Mouse (Mus musculus): ENCODE results near the gene Ccsap. TPM values are rescaled to one million over a fixed set of nuclear protein-coding genes. Genes with fewer than 3 reads are reported as not detected.
A peak's percentile ranks its signal among the peaks of the same experiment; 100 is the strongest.

Ccsap gene
- polyA plus RNA-seq, 1 experiment from 2014 or later = 7.1 TPM

DNA sequence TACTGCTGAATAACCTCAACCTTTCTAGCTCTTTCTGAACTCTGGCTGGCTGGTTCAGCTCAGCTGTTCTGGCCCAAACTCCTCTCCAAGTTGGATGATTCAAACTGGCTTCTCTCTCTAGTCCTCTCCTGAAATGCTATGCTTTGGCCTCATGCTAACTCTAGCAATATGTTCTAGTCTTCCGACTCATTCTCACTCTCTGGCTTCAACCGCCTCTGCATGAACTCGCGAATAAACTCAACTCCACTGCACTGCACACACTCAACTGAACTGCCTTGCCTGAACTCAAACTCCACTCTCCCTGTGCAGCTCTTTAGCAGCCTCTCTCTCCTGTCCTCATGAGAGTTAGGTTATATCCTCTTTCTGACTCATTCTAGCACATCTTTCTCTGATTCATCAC lies 27.2 kb upstream of the Ccsap start:
- no peak for DNase-seq (ENCODE audit: low spot score)
- peaks cover 7% of the 10 kb centered on the region; the same call in 1 of the 2 replicates for H3K4me1 ChIP-seq (replicated peaks; ENCODE audit: control insufficient read depth, insufficient read depth, low read length)
- H3K36me3 ChIP-seq (ENCODE audit: control insufficient read depth, insufficient read depth, low read length) = no peaks in the 10 kb centered on the region
- no peaks in the 10 kb centered on the region for H3K9me3 ChIP-seq (ENCODE audit: control insufficient read depth, low read length)
- H3K27ac ChIP-seq (ENCODE audit: low read depth, low read length) = no peak overlapping the region
- H3K9ac ChIP-seq (ENCODE audit: low read depth, low read length) = no peak overlapping the region
- no peak overlapping the region for H3K4me3 ChIP-seq (ENCODE audit: low read depth, low read length)
- peaks cover 21% of the 10 kb centered on the region for H3K27me3 ChIP-seq (ENCODE audit: control insufficient read depth, insufficient read depth, low read length)
- ATAC-seq (ENCODE audit: low FRiP score) = no peak
- WGBS = 89% methylated on average over 4 of the region's 4 CpGs
- no peak overlapping the region for H3K4me2 ChIP-seq (replicated peaks; ENCODE audit: low read depth, low read length)

DNA sequence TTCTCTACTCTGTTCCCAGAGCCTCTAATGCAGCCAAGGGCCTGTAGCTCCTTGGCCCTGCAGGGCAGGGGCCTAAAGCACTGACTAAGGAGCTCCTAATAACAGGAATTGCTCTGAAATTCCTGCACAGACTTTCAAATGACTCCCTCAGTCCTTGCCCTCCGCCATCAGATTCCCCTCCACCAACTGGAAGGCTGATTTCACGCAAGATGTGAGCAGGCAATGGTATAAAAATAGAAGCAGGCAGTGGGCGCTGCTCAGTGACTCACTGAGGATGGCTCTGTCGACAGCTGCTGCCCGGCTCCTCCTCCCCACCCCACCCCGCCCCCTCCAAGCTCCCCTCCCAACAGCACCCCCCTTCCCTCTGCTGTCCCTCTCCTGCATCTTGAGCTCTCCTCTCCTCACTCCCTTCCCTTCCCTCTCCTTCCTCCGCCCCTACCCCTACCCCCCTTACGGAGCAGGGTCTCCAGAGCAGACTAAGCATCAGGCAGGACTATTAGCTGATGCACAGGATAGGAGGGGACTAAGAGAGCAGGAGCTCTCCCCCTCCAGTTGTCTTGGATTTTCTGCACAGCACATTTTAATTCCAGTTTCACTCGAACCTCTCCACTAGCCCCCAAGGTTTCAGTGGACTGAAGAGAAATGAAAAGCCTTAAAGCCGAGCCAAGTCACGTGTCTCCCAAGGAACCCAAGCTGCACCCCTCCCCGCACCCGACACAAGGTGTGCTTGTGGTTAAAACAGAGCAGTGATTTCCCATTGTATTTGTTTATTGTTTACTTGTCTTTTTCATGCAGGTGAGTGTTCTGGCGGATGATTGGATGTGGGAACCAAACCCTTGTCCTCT lies 24.9 kb upstream of the Ccsap start:
- DNase-seq (ENCODE audit: low spot score) = peak; percentile 30
- no peak overlapping the region for H3K9ac ChIP-seq (ENCODE audit: low read depth, low read length)
- H3K9me3 ChIP-seq (ENCODE audit: control insufficient read depth, low read length) = no peaks in the 10 kb centered on the region
- H3K4me1 ChIP-seq (replicated peaks; ENCODE audit: control insufficient read depth, insufficient read depth, low read length) = peaks cover 7% of the 10 kb centered on the region; the same call in 1 of the 2 replicates
- H3K27me3 ChIP-seq (ENCODE audit: control insufficient read depth, insufficient read depth, low read length) = no peaks in the 10 kb centered on the region
- WGBS = 8% methylated on average over 11 of the region's 14 CpGs
- no peak overlapping the region for H3K4me2 ChIP-seq (replicated peaks; ENCODE audit: low read depth, low read length)
- no peak overlapping the region for H3K4me3 ChIP-seq (ENCODE audit: low read depth, low read length)
- ATAC-seq (ENCODE audit: low FRiP score) = peak; percentile 71
- no peak overlapping the region for H3K27ac ChIP-seq (ENCODE audit: low read depth, low read length)
- no peaks in the 10 kb centered on the region for H3K36me3 ChIP-seq (ENCODE audit: control insufficient read depth, insufficient read depth, low read length)

DNA sequence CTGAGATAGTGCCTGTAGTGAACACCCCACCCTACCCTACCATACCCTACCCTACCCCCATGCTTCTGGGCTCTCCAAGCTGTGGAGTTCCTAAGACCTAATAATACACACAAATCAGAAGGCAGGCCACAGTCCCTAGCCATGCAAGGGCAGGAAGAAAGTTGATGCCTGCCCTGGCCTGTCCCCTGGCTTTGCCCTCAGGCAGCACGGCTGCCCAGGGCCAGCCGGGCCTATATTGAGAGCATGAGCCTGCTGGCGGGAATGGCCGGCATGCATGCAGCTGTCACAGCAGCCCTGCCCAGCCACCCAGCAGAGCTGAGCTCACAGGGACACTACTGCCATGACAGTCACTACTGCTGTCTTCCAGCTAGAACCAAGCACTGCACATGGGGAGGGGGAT lies 23.1 kb upstream of the Ccsap start:
- H3K4me2 ChIP-seq (replicated peaks; ENCODE audit: low read depth, low read length) = no peak overlapping the region
- H3K9me3 ChIP-seq (ENCODE audit: control insufficient read depth, low read length) = no peaks in the 10 kb centered on the region
- no peak for ATAC-seq (ENCODE audit: low FRiP score)
- WGBS = 66% methylated on average over 4 of the region's 4 CpGs
- no peak overlapping the region for H3K27ac ChIP-seq (ENCODE audit: low read depth, low read length)
- peaks cover 7% of the 10 kb centered on the region; the same call in 1 of the 2 replicates for H3K4me1 ChIP-seq (replicated peaks; ENCODE audit: control insufficient read depth, insufficient read depth, low read length)
- H3K4me3 ChIP-seq (ENCODE audit: low read depth, low read length) = no peak overlapping the region
- no peaks in the 10 kb centered on the region for H3K36me3 ChIP-seq (ENCODE audit: control insufficient read depth, insufficient read depth, low read length)
- H3K9ac ChIP-seq (ENCODE audit: low read depth, low read length) = no peak overlapping the region
- DNase-seq (ENCODE audit: low spot score) = no peak
- no peaks in the 10 kb centered on the region for H3K27me3 ChIP-seq (ENCODE audit: control insufficient read depth, insufficient read depth, low read length)

DNA sequence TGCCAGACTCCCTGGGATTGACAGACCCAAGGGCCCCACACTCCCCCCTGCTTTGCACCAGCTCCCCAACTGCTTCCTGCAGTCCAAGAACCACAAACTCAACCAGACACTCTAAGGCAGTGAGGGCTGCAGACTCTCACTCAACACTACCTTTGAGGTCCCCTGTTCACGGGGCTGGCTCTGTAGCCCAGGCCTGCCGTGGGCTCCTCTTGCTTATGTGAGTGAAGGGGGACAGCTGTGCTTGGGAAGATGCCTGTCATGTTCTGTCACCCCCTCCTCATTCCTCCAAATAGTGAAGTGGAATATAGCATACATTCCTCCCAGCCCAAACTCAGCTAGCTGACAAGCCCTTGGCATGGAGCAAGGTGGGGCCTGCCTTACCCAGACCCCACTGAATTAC lies 22.4 kb upstream of the Ccsap start:
- Histone ChIP-seq H3K27me3 (ENCODE audit: control insufficient read depth, insufficient read depth, low read length) (no peaks in the 10 kb centered on the region), H3K36me3 (ENCODE audit: control insufficient read depth, insufficient read depth, low read length) (no peaks in the 10 kb centered on the region), H3K4me2 (replicated peaks; ENCODE audit: low read depth, low read length) (no peak overlapping the region), H3K4me3 (ENCODE audit: low read depth, low read length) (no peak overlapping the region), H3K9ac (ENCODE audit: low read depth, low read length) (no peak overlapping the region), H3K9me3 (ENCODE audit: control insufficient read depth, low read length) (no peaks in the 10 kb centered on the region), H3K27ac (ENCODE audit: low read depth, low read length) (no peak overlapping the region), H3K4me1 (replicated peaks; ENCODE audit: control insufficient read depth, insufficient read depth, low read length) (peaks cover 7% of the 10 kb centered on the region; the same call in 1 of the 2 replicates)
- WGBS = 81% methylated on average over 2 of the region's 2 CpGs
- ATAC-seq (ENCODE audit: low FRiP score) = no peak
- DNase-seq (ENCODE audit: low spot score) = no peak

DNA sequence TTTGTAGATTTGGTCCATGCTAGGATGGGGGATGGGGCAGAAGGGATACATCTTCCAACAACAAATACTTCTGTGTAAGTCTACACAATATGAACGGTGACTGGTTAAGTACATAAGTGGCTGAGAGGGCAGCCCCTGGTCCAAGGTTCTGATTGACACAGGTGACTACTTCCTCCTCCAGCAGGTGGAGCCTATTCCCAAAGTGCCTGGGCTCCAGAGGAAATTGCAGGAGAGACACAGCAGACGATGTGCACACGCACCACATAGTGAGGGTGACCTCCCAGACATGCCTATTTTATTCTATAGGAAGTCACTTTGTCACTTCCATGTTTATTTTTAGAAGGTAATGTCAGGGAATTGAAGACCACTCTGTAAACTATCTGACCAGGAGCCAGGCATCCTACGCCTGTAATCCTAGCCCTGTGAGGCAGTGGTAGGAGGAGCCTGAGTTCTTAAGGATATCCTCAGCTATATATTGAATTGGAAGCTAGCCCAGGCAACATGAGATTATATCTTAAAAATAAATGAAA lies 20.9 kb upstream of the Ccsap start:
- Histone ChIP-seq H3K9ac (ENCODE audit: low read depth, low read length) (no peak overlapping the region), H3K27me3 (ENCODE audit: control insufficient read depth, insufficient read depth, low read length) (no peaks in the 10 kb centered on the region), H3K4me3 (ENCODE audit: low read depth, low read length) (no peak overlapping the region), H3K4me1 (replicated peaks; ENCODE audit: control insufficient read depth, insufficient read depth, low read length) (peaks cover 7% of the 10 kb centered on the region; the same call in 1 of the 2 replicates), H3K27ac (ENCODE audit: low read depth, low read length) (no peak overlapping the region), H3K36me3 (ENCODE audit: control insufficient read depth, insufficient read depth, low read length) (no peaks in the 10 kb centered on the region), H3K9me3 (ENCODE audit: control insufficient read depth, low read length) (no peaks in the 10 kb centered on the region), H3K4me2 (replicated peaks; ENCODE audit: low read depth, low read length) (no peak overlapping the region)
- ATAC-seq (ENCODE audit: low FRiP score) = no peak
- WGBS = 63% methylated on average over 4 of the region's 4 CpGs
- DNase-seq (ENCODE audit: low spot score) = no peak

DNA sequence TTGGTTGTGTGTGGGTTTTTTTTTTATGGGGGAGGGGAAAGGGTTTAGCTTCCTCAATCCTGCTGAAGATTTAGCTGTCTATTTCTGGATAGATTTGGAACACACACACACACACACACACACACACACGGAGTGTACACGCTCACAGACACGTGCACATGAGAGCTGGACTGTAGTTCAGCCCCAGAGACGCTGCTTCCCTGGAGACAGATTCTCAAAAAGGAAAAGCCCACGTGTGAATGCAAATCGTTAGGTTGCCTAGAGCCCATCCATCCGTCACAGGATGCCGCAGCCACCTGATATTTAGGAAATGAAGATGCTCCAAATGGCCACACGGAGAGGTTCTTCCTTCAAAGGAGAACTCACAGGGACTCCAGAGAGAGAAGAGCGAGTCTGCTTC lies 20.3 kb upstream of the Ccsap start:
- no peaks in the 10 kb centered on the region for H3K27me3 ChIP-seq (ENCODE audit: control insufficient read depth, insufficient read depth, low read length)
- no peaks in the 10 kb centered on the region for H3K9me3 ChIP-seq (ENCODE audit: control insufficient read depth, low read length)
- no peaks in the 10 kb centered on the region for H3K36me3 ChIP-seq (ENCODE audit: control insufficient read depth, insufficient read depth, low read length)
- 66% methylated on average over 10 of the region's 10 CpGs for WGBS
- ATAC-seq (ENCODE audit: low FRiP score) = no peak
- H3K4me2 ChIP-seq (replicated peaks; ENCODE audit: low read depth, low read length) = no peak overlapping the region
- no peak for DNase-seq (ENCODE audit: low spot score)
- H3K9ac ChIP-seq (ENCODE audit: low read depth, low read length) = no peak overlapping the region
- peaks cover 7% of the 10 kb centered on the region; the same call in 1 of the 2 replicates for H3K4me1 ChIP-seq (replicated peaks; ENCODE audit: control insufficient read depth, insufficient read depth, low read length)
- H3K4me3 ChIP-seq (ENCODE audit: low read depth, low read length) = no peak overlapping the region
- no peak overlapping the region for H3K27ac ChIP-seq (ENCODE audit: low read depth, low read length)

DNA sequence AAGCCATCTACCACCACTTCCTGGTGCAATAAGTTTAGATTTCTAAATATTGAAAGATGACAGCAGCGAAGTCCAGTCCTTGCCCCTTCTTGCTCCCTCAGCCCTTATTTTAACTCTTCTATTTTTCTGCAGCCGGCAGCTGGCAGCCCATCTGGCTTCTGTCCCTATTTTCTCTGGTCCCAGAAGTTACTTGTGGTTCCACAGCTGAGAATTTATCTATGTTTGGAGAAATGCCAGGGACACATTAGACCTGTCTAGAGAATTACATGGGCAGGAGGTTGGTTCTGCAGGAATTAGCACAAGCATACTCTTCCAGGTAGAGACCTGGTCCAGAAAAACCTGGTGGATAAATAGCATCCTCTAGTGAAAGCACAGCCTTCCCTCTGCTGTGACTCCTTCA lies 17.9 kb upstream of the Ccsap start:
- no peaks in the 10 kb centered on the region for H3K36me3 ChIP-seq (ENCODE audit: control insufficient read depth, insufficient read depth, low read length)
- no peaks in the 10 kb centered on the region for H3K9me3 ChIP-seq (ENCODE audit: control insufficient read depth, low read length)
- no peak overlapping the region for H3K4me2 ChIP-seq (replicated peaks; ENCODE audit: low read depth, low read length)
- no peaks in the 10 kb centered on the region for H3K27me3 ChIP-seq (ENCODE audit: control insufficient read depth, insufficient read depth, low read length)
- no peak overlapping the region for H3K9ac ChIP-seq (ENCODE audit: low read depth, low read length)
- DNase-seq (ENCODE audit: low spot score) (no peak), ATAC-seq (ENCODE audit: low FRiP score) (no peak)
- no peaks in the 10 kb centered on the region for H3K4me1 ChIP-seq (replicated peaks; ENCODE audit: control insufficient read depth, insufficient read depth, low read length)
- H3K4me3 ChIP-seq (ENCODE audit: low read depth, low read length) = no peak overlapping the region
- no peak overlapping the region for H3K27ac ChIP-seq (ENCODE audit: low read depth, low read length)
- WGBS = 93% methylated on average over 2 of the region's 2 CpGs

DNA sequence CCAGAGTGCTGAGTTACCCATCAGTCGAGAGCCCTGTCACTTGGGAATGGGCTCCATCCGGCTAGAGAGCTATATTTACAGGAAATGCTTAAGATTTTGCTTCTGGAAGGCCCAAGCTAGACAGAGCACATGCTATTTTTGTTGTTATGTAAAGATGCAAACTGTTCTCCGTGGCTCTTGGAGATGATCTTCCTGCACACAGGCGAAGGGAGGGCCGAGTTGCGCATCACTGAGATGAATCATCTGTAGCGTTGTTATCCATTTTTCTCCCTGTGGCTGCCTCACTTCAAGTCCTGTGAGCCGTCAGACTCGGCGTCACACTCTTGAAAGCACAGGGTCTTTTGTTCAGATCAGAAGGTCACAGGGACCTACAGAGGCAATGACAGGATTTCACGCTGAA lies 14.3 kb upstream of the Ccsap start:
- no peaks in the 10 kb centered on the region for H3K27me3 ChIP-seq (ENCODE audit: control insufficient read depth, insufficient read depth, low read length)
- H3K4me1 ChIP-seq (replicated peaks; ENCODE audit: control insufficient read depth, insufficient read depth, low read length) = no peaks in the 10 kb centered on the region
- H3K9ac ChIP-seq (ENCODE audit: low read depth, low read length) = no peak overlapping the region
- ATAC-seq (ENCODE audit: low FRiP score) (no peak), DNase-seq (ENCODE audit: low spot score) (no peak)
- H3K36me3 ChIP-seq (ENCODE audit: control insufficient read depth, insufficient read depth, low read length) = no peaks in the 10 kb centered on the region
- no peaks in the 10 kb centered on the region for H3K9me3 ChIP-seq (ENCODE audit: control insufficient read depth, low read length)
- H3K27ac ChIP-seq (ENCODE audit: low read depth, low read length) = no peak overlapping the region
- no peak overlapping the region for H3K4me2 ChIP-seq (replicated peaks; ENCODE audit: low read depth, low read length)
- no peak overlapping the region for H3K4me3 ChIP-seq (ENCODE audit: low read depth, low read length)
- WGBS = 83% methylated on average over 11 of the region's 11 CpGs

DNA sequence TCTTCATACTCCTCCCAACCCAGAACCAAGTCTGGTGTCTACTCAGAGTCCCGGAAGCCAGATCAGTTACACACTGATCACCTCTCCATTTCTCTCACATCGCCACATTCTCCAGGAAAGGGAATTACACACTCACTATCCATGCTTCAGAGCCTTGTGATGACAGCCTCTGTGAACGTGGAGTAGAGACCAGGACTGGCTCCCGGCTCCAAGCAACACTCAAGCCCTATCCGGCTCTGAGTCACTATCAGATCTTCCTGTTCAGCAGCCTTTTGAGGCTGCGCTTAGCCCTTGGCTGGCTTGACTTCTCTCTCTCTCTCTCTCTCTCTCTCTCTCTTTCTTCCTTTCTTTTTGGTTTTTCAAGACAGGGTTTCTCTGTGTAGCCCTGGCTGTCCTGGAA lies 13.4 kb upstream of the Ccsap start:
- no peak overlapping the region for H3K9ac ChIP-seq (ENCODE audit: low read depth, low read length)
- H3K36me3 ChIP-seq (ENCODE audit: control insufficient read depth, insufficient read depth, low read length) = no peaks in the 10 kb centered on the region
- no peaks in the 10 kb centered on the region for H3K27me3 ChIP-seq (ENCODE audit: control insufficient read depth, insufficient read depth, low read length)
- 82% methylated on average over 6 of the region's 6 CpGs for WGBS
- H3K27ac ChIP-seq (ENCODE audit: low read depth, low read length) = no peak overlapping the region
- H3K9me3 ChIP-seq (ENCODE audit: control insufficient read depth, low read length) = no peaks in the 10 kb centered on the region
- H3K4me2 ChIP-seq (replicated peaks; ENCODE audit: low read depth, low read length) = no peak overlapping the region
- no peak for ATAC-seq (ENCODE audit: low FRiP score)
- no peak for DNase-seq (ENCODE audit: low spot score)
- no peaks in the 10 kb centered on the region for H3K4me1 ChIP-seq (replicated peaks; ENCODE audit: control insufficient read depth, insufficient read depth, low read length)
- H3K4me3 ChIP-seq (ENCODE audit: low read depth, low read length) = no peak overlapping the region

Data from hindbrain, embryonic 11.5 days (tissue).